Mouse (Mus musculus) layer of hippocampus, adult 9-10 months (tissue): ENCODE results near the gene Racgap1.

Experiments
- DNase-seq: peaks from one replicate; pipeline ENCODE4 v3.0.0; 2022; ENCODE audit warnings: low spot score

Gene Racgap1

GRCm38 (mm10) chr15:99618595-99618994, 32.9 kb downstream of the Racgap1 start:
- no peak for DNase-seq

GRCm38 (mm10) chr15:99615246-99615645, 36.2 kb downstream of the Racgap1 start:
- no peak for DNase-seq

- no peak for DNase-seq
Measured at GRCm38 (mm10) chr15:99614753-99615152, 36.7 kb downstream of the Racgap1 start.

GRCm38 (mm10) chr15:99614273-99614672, 37.2 kb downstream of the Racgap1 start:
- DNase-seq = no peak

- no peak for DNase-seq
Measured at GRCm38 (mm10) chr15:99611563-99611962, 39.9 kb downstream of the Racgap1 start.

- no peak for DNase-seq
Measured at GRCm38 (mm10) chr15:99608382-99609125, 42.9 kb downstream of the Racgap1 start.

GRCm38 (mm10) chr15:99607388-99608113, 43.9 kb downstream of the Racgap1 start:
- peak; percentile 32 for DNase-seq

- no peak for DNase-seq
Measured at GRCm38 (mm10) chr15:99606515-99606914, 44.9 kb downstream of the Racgap1 start.

- no peak for DNase-seq
Measured at GRCm38 (mm10) chr15:99605595-99605994, 45.9 kb downstream of the Racgap1 start.

- no peak for DNase-seq
Measured at GRCm38 (mm10) chr15:99603216-99603615, 48.2 kb downstream of the Racgap1 start.

GRCm38 (mm10) chr15:99602206-99602820, 49.1 kb downstream of the Racgap1 start:
- no peak for DNase-seq

GRCm38 (mm10) chr15:99601823-99602120, 49.7 kb downstream of the Racgap1 start:
- no peak for DNase-seq

GRCm38 (mm10) chr15:99600986-99601822, 50.3 kb downstream of the Racgap1 start, which contains the start of gene Aqp6:
Aqp6 (plus strand) TSS chr15:99601400.
- DNase-seq = no peak

GRCm38 (mm10) chr15:99599245-99600070, 52.0 kb downstream of the Racgap1 start:
- DNase-seq = no peak

GRCm38 (mm10) chr15:99597596-99597995, 53.9 kb downstream of the Racgap1 start:
- no peak for DNase-seq

GRCm38 (mm10) chr15:99596841-99597240, 54.6 kb downstream of the Racgap1 start:
- no peak for DNase-seq

GRCm38 (mm10) chr15:99596056-99596687, 55.3 kb downstream of the Racgap1 start:
- DNase-seq = peak; percentile 84

- DNase-seq = no peak
Measured at GRCm38 (mm10) chr15:99594951-99595350, 56.5 kb downstream of the Racgap1 start.

GRCm38 (mm10) chr15:99592877-99593276, 58.6 kb downstream of the Racgap1 start:
- no peak for DNase-seq

- no peak for DNase-seq
Measured at GRCm38 (mm10) chr15:99592177-99592576, 59.3 kb downstream of the Racgap1 start.
